Mouse (Mus musculus) lung, postnatal 14 days (tissue): ENCODE data around the gene Aldh4a1.

Source experiments
- DNase-seq: peaks from one replicate; pipeline ENCODE4 v3.0.0; 2021

Aldh4a1 gene

GRCm38 (mm10) chr4:139590446-139590845 is 32.2 kb upstream of the Aldh4a1 start:
- no peak for DNase-seq

GRCm38 (mm10) chr4:139592895-139593294 is 29.8 kb upstream of the Aldh4a1 start:
- no peak for DNase-seq

GRCm38 (mm10) chr4:139593383-139593782 is 29.3 kb upstream of the Aldh4a1 start:
- DNase-seq, result no peak

- no peak for DNase-seq
Measured at GRCm38 (mm10) chr4:139594062-139594461, 28.6 kb upstream of the Aldh4a1 start.

DNA sequence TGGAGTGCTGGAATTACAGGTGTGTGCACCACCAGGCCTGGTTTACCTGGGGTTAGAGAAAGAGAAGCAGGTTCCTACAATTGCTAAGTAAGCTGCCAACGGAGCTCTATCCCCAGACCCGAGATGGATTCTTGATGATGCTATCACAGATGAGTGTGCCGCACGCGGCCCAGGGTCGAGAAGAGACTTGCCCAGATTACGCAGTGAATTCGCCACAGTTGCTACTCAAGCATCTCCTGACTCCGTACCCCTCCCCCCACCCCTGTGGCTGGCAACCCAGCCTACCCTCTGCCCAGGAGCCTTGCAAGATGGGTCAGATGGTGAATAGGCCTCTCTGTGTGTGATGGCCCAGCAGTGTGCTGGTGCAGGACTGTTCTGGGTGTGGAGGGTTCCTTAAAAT is 26.0 kb upstream of the Aldh4a1 start:
- DNase-seq, result no peak

GRCm38 (mm10) chr4:139597286-139598284 is 25.1 kb upstream of the Aldh4a1 start:
- no peak for DNase-seq

DNA sequence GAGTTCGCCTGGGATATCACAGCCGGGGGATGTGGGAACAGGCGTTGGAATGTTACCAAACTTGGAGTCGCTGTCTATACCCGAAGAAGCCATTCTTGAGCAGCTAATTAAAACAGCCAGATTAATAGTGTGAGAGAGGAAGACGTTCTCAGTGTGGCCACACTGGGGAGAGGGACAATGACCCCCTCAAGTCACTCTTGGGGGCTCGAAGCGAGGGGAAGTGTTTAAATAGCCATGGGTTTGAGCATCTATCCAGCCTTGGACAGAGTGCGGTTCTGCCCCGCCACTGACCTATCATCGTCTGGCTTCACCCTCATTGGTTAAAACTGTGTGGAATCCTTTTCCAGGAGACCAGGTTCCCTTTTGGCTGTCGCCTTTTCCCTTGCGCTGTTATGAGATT is 24.3 kb upstream of the Aldh4a1 start:
- no peak for DNase-seq

GRCm38 (mm10) chr4:139598950-139599518 is 23.6 kb upstream of the Aldh4a1 start:
- DNase-seq, result peak; percentile 94

- no peak for DNase-seq
Measured at GRCm38 (mm10) chr4:139601519-139602356, 20.9 kb upstream of the Aldh4a1 start.

DNA sequence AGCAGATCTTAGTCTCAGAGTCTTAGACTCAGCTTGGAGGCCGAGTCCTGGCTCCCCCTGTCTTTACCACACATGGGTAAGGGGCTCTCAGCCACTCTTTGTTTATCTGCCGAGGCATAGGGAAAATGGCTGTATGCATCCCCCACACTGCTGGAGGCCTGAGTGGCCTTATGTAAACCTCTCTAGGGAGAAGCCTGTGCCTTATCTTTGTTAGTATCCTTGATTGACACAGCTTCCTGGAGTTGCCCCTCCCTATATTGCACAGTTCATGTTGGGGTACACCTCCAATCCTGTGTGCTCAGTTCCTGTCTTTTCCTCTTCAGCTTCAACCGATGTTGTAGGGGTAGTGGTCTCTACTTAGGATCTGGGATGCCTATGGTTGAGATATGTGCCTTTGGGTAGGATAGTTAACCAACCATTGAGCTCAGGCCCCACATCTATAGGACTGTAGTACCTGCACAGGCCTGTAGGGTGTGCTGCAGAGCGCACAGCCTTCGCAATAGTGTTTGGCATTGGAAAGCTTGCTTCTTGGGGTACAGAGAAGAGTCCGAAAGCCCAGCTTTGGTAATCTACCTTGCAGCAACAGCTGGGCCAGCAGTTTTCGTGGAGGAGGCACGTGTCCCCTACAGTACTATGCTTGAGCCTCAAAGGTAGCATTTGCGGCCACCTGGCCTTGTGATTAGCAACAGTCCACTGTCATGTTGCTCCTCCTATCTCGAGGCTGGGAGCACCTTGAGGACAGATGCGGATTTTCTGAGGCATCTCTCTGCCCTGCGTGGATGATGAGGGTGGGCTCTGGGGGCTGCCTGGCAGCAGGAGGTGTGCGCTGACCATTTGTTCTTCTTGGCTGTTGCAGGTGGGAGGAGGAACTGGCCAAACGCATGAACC is 20.1 kb upstream of the Aldh4a1 start, which contains the start of gene Gm21969:
Gene Gm21969 (plus strand): TSS at position 830 of the 888 bp plus-strand sequence.
- DNase-seq, result peak; percentile 75

GRCm38 (mm10) chr4:139605216-139605615 is 17.4 kb upstream of the Aldh4a1 start:
- DNase-seq, result no peak

- DNase-seq, result no peak
Measured at GRCm38 (mm10) chr4:139606732-139607131, 15.9 kb upstream of the Aldh4a1 start.

DNA sequence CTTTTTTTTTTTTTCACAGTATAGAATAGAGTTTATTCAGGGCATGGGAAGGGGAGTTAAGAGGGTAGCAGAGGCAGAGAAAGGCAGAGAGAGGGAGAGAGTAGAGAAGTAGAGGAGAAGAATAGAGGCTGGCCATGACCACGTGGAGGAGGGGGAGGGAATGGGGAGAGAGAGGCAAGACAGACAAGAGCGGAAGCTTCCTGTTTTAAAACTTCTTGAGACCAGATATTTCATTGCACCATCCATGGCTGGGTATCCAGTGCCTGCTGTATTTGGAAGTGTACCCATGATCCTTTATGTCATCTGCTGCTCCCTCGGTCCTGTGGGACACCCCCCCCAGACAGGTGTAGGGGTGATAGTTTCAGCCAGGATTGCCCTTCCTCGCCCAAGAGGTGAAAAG is 13.7 kb upstream of the Aldh4a1 start:
- no peak for DNase-seq

GRCm38 (mm10) chr4:139610954-139611353 is 11.7 kb upstream of the Aldh4a1 start:
- no peak for DNase-seq

DNA sequence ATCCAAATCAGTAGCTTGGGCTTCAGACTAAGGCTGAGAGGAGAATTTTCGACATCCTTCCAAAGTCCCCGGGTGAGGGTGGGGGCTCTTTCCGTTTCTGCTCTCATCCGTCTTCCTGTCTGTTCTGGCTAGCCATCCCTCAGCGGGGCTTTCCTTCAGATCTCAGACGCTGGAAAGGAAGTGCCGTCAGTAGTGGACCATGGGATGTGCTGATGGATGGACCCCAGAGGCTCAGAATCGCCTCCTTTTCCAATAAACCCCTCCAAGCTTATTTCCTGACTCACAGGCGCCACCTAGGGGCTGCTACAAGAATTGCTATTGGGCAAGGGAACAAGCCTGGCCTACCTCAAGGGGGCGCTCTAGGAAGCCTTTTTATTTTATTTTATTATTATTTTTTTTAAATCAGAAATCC is 11.1 kb upstream of the Aldh4a1 start:
- peak; percentile 91 for DNase-seq

GRCm38 (mm10) chr4:139614524-139615260 is 8.0 kb upstream of the Aldh4a1 start:
- no peak for DNase-seq

DNA sequence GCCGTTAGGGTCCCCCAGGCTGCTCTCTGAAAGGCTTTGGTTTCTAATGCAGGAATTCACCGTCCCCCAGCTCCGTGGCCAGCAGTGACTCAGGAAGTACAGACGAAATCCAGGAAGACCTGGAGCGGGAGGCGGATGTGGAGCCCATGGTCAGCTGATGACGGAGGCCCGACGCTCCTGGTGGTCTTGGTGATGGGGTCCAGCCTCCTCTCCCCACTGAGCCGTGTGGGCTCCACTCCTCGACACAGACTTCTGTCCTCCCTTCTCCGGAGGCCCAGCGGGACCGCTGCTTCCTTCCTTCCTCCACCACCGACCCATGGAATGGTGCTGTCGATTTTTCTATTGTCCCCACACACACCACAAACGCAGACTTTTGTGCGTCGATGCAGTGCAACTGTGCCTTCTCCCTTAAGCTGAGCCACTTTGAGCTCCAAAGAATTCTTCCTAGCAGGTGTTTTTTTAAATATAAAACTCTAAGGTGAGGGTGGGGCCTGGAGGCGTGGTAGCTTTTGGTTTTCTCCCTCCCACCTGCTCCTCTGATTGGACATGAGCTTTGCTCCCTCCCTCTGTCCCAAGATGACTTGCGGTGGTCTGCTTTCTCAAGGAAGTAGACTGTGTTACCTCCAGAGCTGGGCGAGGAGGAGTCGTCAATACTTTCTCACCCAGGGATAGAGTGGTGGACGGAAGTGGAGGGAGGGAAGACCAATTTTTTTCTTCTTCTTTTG is 6.2 kb upstream of the Aldh4a1 start:
- peak; percentile 57 for DNase-seq

DNA sequence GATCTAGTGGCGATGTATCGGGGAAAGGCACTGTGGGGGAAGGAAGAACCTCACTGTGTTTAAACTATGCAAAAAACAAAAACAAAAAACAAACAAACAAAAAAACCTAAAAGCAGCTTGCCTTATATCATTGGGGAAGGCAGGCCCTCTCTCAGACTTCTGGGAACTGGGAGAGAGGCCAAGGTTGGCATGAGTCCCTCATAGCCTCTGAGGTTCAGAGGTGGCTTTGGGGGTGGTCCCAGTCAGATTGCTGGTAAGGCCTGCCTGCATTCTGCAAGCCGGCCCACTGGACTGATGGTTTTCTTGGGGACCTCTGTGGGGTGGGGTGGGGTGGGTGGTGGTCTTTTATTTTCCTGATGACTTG is 5.7 kb upstream of the Aldh4a1 start:
- no peak for DNase-seq

- DNase-seq, result no peak
Measured at GRCm38 (mm10) chr4:139619765-139620164, 2.9 kb upstream of the Aldh4a1 start.

DNA sequence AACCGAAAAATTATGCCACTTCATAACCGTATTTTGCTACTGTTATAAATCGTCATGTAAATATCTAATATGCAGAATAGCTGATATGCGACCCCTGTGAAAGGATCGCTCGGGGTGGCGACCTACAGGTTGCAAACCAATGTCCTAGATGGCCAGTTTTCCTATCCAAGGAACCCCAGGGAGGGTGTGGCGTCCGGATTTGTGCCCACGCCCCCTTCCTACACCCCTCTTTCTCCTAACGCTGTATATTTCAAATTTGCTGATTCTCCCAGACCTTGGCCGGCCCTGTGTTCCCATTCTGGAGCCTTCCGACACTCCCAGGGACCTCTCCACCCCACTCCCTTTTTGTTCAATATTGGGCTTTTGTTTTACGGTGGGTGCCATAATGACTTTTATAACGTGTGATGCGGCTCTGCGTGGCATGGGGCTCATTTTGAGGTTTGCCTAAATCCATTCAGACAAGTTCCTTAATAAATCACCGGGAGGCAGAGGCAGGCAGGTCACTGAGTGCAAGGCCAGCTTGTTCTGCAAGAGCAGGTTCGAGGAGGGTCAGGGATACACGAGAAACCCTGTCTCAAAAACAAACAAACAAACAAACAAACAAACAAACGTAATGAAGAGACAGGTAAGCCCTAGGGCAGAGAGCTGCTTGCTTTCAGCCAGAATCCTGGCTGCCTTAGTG is 909 bp downstream of the Aldh4a1 start:
- DNase-seq, result no peak
